Mouse (Mus musculus) layer of hippocampus, adult 9-10 months (tissue): ENCODE results near the gene Furin.
A peak's percentile ranks its signal among the peaks of the same experiment; 100 is the strongest.

Experiments
- DNase-seq: peaks from one replicate; pipeline ENCODE4 v3.0.0; 2022; ENCODE audit warnings: low spot score

Furin gene

DNA sequence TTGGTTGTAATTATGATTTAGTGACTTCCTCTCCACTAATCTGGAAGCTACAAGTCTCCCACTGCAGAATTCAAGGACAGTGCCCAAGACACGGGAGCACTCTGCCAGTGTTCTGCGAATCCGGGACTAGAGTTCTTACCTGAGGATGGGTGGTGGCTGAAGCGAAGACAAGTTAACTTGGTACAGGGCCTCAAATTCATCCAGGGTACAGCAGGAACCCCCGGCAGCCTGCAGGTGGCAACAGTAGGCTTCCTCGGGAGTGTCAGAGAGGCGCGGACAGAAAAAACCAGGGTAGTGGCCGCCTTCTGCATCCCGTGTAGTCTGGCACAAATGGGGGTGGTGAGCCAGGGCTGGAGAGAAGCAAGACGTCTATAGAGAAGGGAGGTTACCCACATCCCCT lies 64.4 kb downstream of the Furin start, which contains the start of gene Unc45a:
TSS of gene Unc45a (minus strand) at position 213 of the 400 bp plus-strand sequence.
- peak; percentile 44 for DNase-seq

DNA sequence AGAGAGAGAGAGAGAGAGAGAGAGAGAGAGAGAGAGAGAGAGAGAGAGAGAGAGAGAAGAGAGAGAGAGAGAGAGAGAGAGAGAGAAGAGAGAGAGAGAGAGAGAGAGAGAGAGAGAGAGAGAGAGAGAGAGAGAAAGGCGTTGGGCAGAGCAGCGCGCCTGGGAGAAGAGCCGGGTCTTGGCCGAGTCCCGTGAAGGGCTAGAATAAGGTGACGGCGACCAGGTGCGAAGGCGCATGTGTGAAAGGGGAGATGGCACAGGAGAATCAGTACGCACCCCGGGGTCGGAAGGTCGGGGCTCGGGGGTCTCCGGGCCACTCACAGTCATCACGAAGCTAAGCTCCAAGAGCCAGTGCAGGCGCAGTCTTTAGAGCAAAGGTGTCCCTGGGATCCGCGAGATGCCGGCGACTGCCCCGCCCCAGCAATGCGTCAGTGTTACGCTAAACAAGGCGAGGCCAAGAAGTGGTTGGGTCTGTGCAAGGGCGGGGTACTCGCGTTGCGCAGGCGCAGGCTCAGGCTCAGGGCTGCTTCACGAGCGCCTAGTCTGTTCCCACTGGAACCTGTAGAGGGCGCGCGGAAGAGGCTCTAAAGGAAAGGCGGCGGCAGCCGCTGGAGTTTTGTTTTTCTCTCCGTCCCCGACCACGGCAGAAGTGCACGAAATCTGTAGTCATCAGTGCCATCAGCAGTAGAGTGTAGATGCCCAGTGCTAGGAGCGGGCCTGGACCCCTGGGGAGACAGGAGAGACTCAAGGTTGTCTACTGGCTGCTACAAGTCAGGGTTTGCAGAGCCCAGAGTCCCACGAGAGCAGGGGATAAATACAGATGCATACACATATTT lies 65.2 kb downstream of the Furin start:
- peak; percentile 98 for DNase-seq

DNA sequence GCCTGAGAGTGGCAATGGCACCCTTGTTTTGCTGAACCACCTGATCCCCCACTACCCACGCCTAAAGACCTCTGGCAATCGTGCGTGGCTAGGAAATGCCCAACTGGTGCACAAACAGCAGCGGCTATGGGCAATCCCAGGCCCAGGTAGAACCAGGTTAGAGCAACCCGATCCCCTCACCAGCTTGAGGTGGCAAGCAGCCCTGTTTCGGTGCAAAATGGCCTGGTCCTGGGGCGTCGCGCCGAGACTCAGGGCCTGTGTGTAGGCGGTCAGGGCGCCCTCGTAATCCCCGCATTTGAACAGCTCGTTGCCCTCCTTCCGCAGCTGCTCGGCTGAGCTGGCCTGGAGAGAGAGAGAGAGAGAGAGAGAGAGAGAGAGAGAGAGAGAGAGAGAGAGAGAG lies 65.9 kb downstream of the Furin start:
- no peak for DNase-seq
